Mouse (Mus musculus) heart, embryonic 15.5 days (tissue): ENCODE data around the gene Gpn1. TPM values are rescaled to one million over a fixed set of nuclear protein-coding genes. Genes with fewer than 3 reads are reported as not detected.

ENCODE experiments used
- ATAC-seq: fragments of 200-750 bp; cut with Nextera tagmentation; replicated peaks from 2 replicates; pipeline ENCODE4 v1.8.0; 2017; ENCODE audit warnings: low read depth, moderate TSS enrichment; ENCODE audit not compliant: insufficient number of reproducible peaks, insufficient read depth, low FRiP score
- H3K27ac ChIP-seq: fragments of 300-500 bp; sonication (generic); 2 replicates; pipeline ENCODE4 v1.5.1; 2015; ENCODE audit warnings: mild to moderate bottlenecking, inconsistent platforms
- H3K27me3 ChIP-seq: fragments of 300-500 bp; sonication (generic); 2 replicates; pipeline ENCODE4 v1.6.1; 2015; ENCODE audit warnings: inconsistent platforms
- H3K36me3 ChIP-seq: fragments of 300-500 bp; sonication (generic); 2 replicates; pipeline ENCODE4 v1.6.1; 2015; ENCODE audit warnings: mild to moderate bottlenecking, inconsistent platforms
- H3K4me1 ChIP-seq: fragments of 300-500 bp; sonication (generic); replicated peaks from 2 replicates; pipeline ENCODE4 v1.6.1; 2015; ENCODE audit warnings: inconsistent platforms
- H3K4me2 ChIP-seq: fragments of 300-500 bp; sonication (generic); 2 replicates; pipeline ENCODE4 v1.6.1; 2015; ENCODE audit warnings: inconsistent platforms, mild to moderate bottlenecking, moderate library complexity
- H3K4me3 ChIP-seq: fragments of 300-500 bp; sonication (generic); 2 replicates; pipeline ENCODE4 v1.5.1; 2015; ENCODE audit warnings: mild to moderate bottlenecking, inconsistent platforms
- H3K9ac ChIP-seq: fragments of 300-500 bp; sonication (generic); 2 replicates; pipeline ENCODE4 v1.6.1; 2015; ENCODE audit warnings: mild to moderate bottlenecking, inconsistent platforms
- H3K9me3 ChIP-seq: fragments of 300-500 bp; sonication (generic); replicated peaks from 2 replicates; pipeline ENCODE4 v1.6.1; 2016; ENCODE audit warnings: inconsistent platforms
- WGBS: fragments of 180-500 bp; shearing (Covaris S2); methylation state at CpG from one replicate; pipeline ENCODE4 v1.1.7; 2015; ENCODE audit warnings: mixed read lengths; 5-methylcytosine and 5-hydroxymethylcytosine counted together
- polyA plus RNA-seq: library from polyadenylated mRNA; unstranded; fragments of >200 nt; fragmentation: Nextera tagmentation; extraction: Ambion mirVana; gene quantifications from 2 replicates; pipeline ENCODE4 v1.2.1, GENCODE M21; 2015

The Gpn1 gene
- 36.1 and 41.8 TPM in 2 replicates for polyA plus RNA-seq

DNA sequence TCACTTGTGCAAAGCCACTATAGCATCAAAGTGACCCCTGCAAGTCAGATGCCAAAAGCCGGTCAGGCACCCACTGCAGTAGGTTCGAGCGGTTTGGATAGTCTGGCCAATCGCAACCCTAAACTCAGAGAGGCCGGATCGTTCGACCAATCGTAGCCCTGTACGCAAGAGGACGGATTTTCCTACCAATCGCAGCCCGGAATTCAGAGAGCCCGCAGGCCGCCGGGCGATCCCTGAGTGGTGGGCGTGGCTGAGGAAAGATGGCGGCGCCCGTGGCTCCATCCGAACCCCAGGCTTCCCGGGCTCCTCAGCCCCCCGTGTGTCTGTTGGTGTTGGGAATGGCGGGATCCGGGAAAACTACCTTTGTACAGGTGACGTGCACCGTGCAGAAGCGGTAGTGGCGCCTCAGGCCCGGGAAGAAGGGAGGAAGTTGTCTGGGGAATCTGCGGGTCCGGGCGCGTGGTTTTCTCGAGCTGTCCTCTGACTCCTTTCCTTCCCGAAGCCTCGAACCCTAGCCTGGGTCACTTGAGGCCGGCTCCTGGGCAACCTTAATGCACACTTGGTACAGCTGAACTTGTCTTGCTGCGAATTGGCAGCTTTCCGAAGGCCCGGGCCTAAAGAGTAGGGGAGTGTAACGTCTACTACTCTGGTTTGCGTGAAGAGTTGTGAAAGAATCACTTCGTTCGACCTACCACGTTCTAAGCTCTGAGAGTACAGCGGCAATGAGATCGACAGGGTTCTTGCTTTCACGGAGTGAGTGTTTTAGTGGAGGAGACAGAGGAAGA is at the start of gene Gpn1:
TSS of gene Gpn1 (plus strand) at position 229 of the 785 bp plus-strand sequence.
- WGBS, result under 1% methylated on average over 49 of the region's 49 CpGs
- Histone ChIP-seq H3K4me2 (peak within 1 kb of the TSS; percentile 73), H3K27me3 (no peaks in the 10 kb centered on the region), H3K4me3 (peak within 1 kb of the TSS; percentile 80), H3K9me3 (no peaks in the 10 kb centered on the region), H3K27ac (no peak within 1 kb of the TSS), H3K4me1 (peaks cover 9% of the 10 kb centered on the region), H3K36me3 (peaks cover 31% of the 10 kb centered on the region), H3K9ac (peak within 1 kb of the TSS; percentile 69)
- peak; percentile 99 for ATAC-seq

DNA sequence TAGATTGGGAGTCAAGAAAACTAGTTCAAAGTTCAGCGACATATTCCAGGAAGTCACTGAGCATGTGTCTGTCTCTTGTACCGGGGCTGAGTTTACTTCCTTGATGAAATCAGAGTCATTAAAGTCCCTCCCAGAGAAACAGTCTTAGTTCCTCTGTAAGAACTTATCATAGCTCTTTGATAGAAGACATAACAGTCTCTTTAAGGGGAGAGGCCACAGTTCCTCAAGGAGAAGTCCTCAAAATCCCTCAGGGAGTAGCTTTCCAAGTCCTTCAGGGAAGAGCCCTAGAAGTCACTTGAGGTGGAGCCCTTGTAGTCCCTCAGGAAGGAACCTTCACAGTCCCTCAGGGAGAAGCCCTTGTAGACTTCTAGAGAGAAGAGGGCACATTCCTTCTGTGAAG is 43.2 kb upstream of the Gpn1 start:
- WGBS, result 88% methylated on average over 2 of the region's 2 CpGs
- no peak overlapping the region for H3K27ac ChIP-seq

DNA sequence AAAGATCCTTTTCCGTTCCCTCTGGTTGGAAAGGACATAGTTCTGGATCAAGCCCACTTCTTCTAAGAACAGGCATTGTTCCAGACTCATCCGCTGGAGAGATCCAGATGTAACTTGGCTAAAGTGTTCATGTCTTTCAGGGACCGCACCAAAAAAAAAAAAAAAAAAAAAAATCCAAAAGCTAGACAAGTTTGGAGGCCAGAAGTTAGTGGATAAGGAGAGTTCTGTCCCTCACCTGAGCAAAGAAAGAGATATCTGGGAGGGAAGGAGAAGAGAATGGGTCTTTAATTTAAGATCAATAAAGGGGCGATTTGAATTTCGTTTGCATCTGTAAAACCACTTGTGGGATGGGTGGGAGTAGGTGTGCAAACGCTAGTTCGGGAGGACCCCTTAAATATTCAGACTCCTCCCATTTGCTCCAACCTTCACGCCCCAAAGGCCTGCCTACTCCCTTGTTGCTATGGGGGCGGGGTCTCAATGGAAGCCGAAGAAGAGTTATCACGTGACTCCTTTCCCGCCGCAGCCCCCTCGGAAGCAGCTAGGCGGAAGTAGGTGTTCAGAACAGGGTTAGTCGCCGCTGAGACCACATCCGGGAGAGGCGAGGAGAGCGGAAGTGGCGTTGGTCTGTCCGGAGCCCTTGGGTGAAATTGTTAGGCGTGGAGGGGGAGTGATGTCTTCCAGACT is 42.5 kb upstream of the Gpn1 start, which contains the start of gene Zfp512:
TSS of gene Zfp512 (plus strand) at position 554 of the 684 bp plus-strand sequence.
- Histone ChIP-seq H3K27me3 (no peaks in the 10 kb centered on the region), H3K4me2 (peak within 1 kb of the TSS; percentile 66), H3K9me3 (no peaks in the 10 kb centered on the region), H3K9ac (peak within 1 kb of the TSS; percentile 50), H3K4me1 (peaks cover 12% of the 10 kb centered on the region), H3K36me3 (no peaks in the 10 kb centered on the region), H3K4me3 (peak within 1 kb of the TSS; percentile 55), H3K27ac (peak within 1 kb of the TSS; percentile 46)
- WGBS, result 6% methylated on average over 23 of the region's 23 CpGs
- ATAC-seq, result peak; percentile 98

More for the DNA sequence above, 43.2 kb upstream of the Gpn1 start:
- Histone ChIP-seq H3K9ac (no peak overlapping the region), H3K4me1 (peaks cover 12% of the 10 kb centered on the region), H3K27me3 (no peaks in the 10 kb centered on the region), H3K4me3 (no peak overlapping the region), H3K9me3 (no peaks in the 10 kb centered on the region), H3K4me2 (no peak overlapping the region), H3K36me3 (no peaks in the 10 kb centered on the region)
- ATAC-seq, result no peak

DNA sequence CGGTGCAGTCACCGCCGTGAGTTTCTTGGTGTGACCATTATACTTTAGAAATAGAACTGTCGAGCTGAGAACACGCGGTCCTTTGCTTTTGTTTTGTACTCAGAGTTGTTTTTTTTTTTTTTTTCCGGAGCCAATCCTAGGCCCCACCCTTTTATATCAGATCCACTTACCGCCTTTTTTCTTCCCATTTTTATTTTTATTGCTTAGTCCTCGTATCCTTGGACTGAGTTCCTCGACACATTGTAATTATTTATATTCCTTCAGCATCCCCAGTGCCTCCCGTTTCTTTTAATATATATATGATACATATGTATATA is 42.0 kb upstream of the Gpn1 start:
- no peak; the same call in 1 of the 2 replicates for ATAC-seq
- H3K4me1 ChIP-seq, result peaks cover 12% of the 10 kb centered on the region
- H3K4me3 ChIP-seq, result peak overlapping the region; percentile 55
- H3K27me3 ChIP-seq, result no peaks in the 10 kb centered on the region
- under 1% methylated on average over 11 of the region's 11 CpGs for WGBS
- peak overlapping the region; percentile 46 for H3K27ac ChIP-seq
- H3K4me2 ChIP-seq, result peak overlapping the region; percentile 66
- peak overlapping the region; percentile 50 for H3K9ac ChIP-seq
- no peaks in the 10 kb centered on the region for H3K36me3 ChIP-seq
- no peaks in the 10 kb centered on the region for H3K9me3 ChIP-seq

DNA sequence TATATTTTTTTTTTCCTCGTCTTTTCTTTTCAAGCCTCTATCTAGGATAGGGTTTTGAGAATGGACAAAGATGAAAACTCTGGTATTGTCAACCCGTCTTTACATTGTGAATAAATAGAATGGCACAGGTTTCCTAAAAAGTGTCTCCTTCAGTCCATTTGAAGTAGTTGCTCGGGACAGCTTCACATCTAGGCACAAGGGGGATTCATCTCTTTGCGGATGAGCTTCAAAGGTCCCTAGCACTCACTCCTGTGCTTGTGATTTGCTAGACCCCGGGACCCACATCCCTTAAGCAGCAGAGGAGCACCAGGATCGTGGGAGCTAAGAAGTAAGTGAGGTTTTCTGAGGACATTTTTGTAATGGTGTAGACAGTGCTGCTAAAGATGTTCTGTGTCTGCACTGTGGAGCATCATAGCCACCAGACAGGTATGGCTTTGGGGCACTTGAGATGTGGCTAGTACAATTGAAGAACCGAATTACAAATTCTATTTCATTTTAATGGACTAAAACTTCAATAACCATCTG is 41.6 kb upstream of the Gpn1 start:
- peak overlapping the region; percentile 55 for H3K4me3 ChIP-seq
- WGBS, result 11% methylated on average over 7 of the region's 7 CpGs
- H3K4me2 ChIP-seq, result peak overlapping the region; percentile 66
- H3K9me3 ChIP-seq, result no peaks in the 10 kb centered on the region
- H3K27ac ChIP-seq, result no peak overlapping the region; the same call in 1 of the 2 replicates
- H3K9ac ChIP-seq, result peak overlapping the region; percentile 50
- ATAC-seq, result no peak
- H3K36me3 ChIP-seq, result no peaks in the 10 kb centered on the region
- H3K27me3 ChIP-seq, result no peaks in the 10 kb centered on the region
- peaks cover 12% of the 10 kb centered on the region for H3K4me1 ChIP-seq

DNA sequence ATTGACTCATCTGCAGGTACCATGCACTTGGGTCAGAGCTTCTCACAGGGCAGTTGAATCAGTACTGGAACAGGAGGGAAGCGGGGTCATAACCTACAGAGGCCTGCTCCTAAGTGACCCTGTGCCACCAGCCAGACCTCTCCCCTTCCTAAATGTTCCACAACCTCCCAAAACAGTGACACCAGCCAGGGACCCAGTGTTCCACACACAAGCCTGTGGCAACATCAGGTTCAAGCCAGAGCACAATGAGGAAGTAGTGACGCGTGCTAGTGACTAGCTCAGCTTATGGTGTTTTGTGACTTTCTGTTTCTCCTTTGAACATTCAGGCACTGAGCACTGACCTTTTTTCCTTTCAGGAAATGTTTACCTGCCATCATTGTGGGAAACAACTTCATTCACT is 26.7 kb upstream of the Gpn1 start:
- Histone ChIP-seq H3K4me2 (no peak overlapping the region), H3K27me3 (no peaks in the 10 kb centered on the region), H3K27ac (no peak overlapping the region), H3K4me1 (no peaks in the 10 kb centered on the region), H3K4me3 (no peak overlapping the region), H3K9ac (no peak overlapping the region), H3K9me3 (no peaks in the 10 kb centered on the region), H3K36me3 (peaks cover 39% of the 10 kb centered on the region)
- 93% methylated on average over 3 of the region's 3 CpGs for WGBS
- ATAC-seq, result no peak

DNA sequence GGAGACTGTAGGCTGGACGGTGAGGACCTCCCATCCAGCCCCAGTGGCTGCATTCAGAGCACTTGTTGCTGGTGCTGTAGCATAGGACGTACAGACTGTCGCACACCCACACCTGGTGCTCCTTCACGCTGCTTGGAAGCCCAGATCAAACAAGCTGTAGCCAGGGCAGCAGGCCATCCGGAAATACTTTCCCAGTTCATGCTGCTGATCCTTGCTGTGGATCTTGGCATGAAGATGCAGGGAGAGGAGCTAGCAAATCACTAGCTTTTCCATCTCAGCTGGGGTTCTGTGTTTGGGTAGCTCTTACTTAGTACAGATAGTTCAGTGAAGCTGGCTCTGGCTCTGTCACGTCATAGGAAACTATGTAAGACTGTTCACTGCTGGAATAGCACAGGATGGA is 24.8 kb upstream of the Gpn1 start:
- Histone ChIP-seq H3K4me1 (no peaks in the 10 kb centered on the region), H3K9ac (no peak overlapping the region), H3K27ac (no peak overlapping the region), H3K27me3 (no peaks in the 10 kb centered on the region), H3K36me3 (peaks cover 58% of the 10 kb centered on the region), H3K4me2 (no peak overlapping the region), H3K9me3 (no peaks in the 10 kb centered on the region), H3K4me3 (no peak overlapping the region)
- no peak for ATAC-seq
- 84% methylated on average over 6 of the region's 6 CpGs for WGBS

DNA sequence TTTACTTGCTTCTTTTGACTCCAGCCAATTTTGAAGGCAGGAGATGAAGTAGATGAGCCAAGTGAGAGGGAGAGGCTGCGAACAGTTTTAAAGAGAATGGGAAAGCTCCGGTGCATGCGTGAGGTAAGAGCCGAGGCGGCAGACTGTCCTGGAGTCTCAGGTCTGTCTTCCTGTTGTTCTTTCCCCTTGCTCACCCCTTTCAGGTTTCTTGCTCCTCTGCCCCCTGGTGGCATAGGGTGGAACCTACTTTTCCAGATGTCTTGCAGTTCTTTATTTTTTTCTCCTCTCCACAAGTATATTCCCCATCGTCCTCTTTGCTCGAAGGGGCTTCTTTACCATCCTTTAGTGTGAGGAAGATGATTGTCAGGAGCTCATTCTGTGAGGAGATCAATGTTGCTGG is 24.2 kb upstream of the Gpn1 start:
- 74% methylated on average over 7 of the region's 7 CpGs for WGBS
- no peak overlapping the region for H3K4me2 ChIP-seq
- peaks cover 59% of the 10 kb centered on the region for H3K36me3 ChIP-seq
- no peaks in the 10 kb centered on the region for H3K9me3 ChIP-seq
- H3K9ac ChIP-seq, result no peak overlapping the region
- no peaks in the 10 kb centered on the region for H3K27me3 ChIP-seq
- H3K27ac ChIP-seq, result no peak overlapping the region
- ATAC-seq, result no peak
- no peaks in the 10 kb centered on the region for H3K4me1 ChIP-seq
- no peak overlapping the region for H3K4me3 ChIP-seq

DNA sequence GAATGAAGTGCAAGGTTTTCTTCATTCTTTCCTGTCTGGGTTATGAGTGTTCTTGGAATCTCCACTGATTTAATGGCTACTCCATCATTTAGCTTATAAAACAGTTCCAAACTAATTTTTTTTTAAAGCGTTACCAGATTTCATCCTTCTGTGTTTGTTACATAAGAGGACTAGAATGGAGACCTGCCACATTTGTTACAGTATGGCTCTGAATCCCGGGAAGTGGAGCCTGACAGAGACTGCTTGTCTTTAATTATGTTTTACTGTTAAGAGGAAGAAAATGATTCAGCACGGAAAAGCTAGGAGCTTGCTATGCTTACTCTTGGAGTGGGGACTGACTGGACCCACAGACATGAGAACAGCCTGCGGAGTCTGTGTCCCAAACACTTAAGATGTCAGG is 14.0 kb upstream of the Gpn1 start:
- peaks cover 63% of the 10 kb centered on the region for H3K36me3 ChIP-seq

DNA sequence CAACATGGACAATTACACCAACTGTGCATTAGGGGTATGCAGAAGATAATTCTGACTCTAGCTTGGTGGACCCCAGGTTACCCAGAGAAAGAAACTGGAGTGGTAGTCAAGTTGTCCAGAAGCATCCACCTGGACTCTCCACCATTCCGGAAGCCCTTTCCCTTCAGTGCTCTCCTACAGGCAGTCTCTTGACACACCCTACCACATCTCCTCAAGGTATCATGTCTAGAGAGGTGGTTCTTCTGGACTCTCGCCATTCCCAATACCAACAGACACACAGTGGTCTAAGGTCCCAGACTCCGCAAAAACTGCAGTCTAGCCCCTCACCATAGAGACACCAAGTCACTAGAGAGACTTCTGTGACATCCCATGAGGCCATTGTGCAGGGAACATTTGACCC is 9.1 kb upstream of the Gpn1 start, which contains the start of gene 4930548H24Rik:
TSS of gene 4930548H24Rik (plus strand) at position 301 of the 400 bp plus-strand sequence.
- H3K9ac ChIP-seq, result no peak within 1 kb of the TSS
- no peaks in the 10 kb centered on the region for H3K4me1 ChIP-seq
- no peaks in the 10 kb centered on the region for H3K9me3 ChIP-seq
- WGBS, result 93% methylated on average over 3 of the region's 3 CpGs
- no peak within 1 kb of the TSS for H3K4me3 ChIP-seq
- no peaks in the 10 kb centered on the region for H3K27me3 ChIP-seq
- no peak within 1 kb of the TSS for H3K4me2 ChIP-seq
- H3K27ac ChIP-seq, result no peak within 1 kb of the TSS
- ATAC-seq, result no peak
- H3K36me3 ChIP-seq, result peaks cover 17% of the 10 kb centered on the region; the same call in 1 of the 2 replicates

More for the DNA sequence above, 14.0 kb upstream of the Gpn1 start:
- Histone ChIP-seq H3K4me1 (no peaks in the 10 kb centered on the region), H3K9me3 (no peaks in the 10 kb centered on the region), H3K9ac (no peak overlapping the region), H3K4me2 (no peak overlapping the region), H3K27me3 (no peaks in the 10 kb centered on the region), H3K4me3 (no peak overlapping the region), H3K27ac (no peak overlapping the region)
- ATAC-seq, result no peak
- 86% methylated on average over 4 of the region's 4 CpGs for WGBS

DNA sequence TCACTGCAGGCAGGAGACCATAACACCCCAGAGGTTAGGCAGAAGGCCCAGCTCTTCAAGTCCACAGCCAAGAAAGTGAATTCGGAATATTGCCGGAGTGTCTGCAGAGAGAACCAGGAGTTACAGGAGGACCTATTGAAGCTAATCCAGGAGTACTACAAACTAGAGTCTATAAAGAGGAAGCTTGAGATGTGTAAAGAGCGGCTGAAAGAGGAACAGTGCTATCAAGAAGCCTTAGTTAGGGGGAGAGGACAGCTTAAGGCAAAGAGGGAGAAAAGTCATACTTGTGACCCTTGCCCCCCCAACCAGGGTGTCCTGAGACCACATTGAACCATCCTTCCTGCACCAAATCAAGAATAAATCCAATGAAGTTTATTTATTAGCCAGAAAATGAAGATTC is 6.7 kb upstream of the Gpn1 start:
- Histone ChIP-seq H3K4me1 (no peaks in the 10 kb centered on the region), H3K27me3 (no peaks in the 10 kb centered on the region), H3K4me3 (no peak overlapping the region), H3K9ac (no peak overlapping the region), H3K9me3 (no peaks in the 10 kb centered on the region), H3K4me2 (no peak overlapping the region), H3K27ac (no peak overlapping the region), H3K36me3 (no peaks in the 10 kb centered on the region)
- WGBS, result 85% methylated on average over 3 of the region's 3 CpGs
- no peak for ATAC-seq
